Mouse (Mus musculus) forebrain, embryonic 12.5 days (tissue): ENCODE results near the gene Tmem104. TPM values are rescaled to one million over a fixed set of nuclear protein-coding genes. Genes with fewer than 3 reads are reported as not detected.

Source experiments
- ATAC-seq: fragments of 200-750 bp; cut with Nextera tagmentation; 2 replicates; pipeline ENCODE4 v1.8.0; 2017; ENCODE audit warnings: moderate TSS enrichment; ENCODE audit not compliant: low FRiP score
- H3K27ac ChIP-seq: fragments of 300-500 bp; sonication (generic); 2 replicates; pipeline ENCODE4 v1.5.1; 2016; ENCODE audit warnings: mild to moderate bottlenecking
- H3K27me3 ChIP-seq: fragments of 300-500 bp; sonication (generic); 2 replicates; pipeline ENCODE4 v1.6.1; 2016; ENCODE audit warnings: mild to moderate bottlenecking
- H3K36me3 ChIP-seq: fragments of 300-500 bp; sonication (generic); replicated peaks from 2 replicates; pipeline ENCODE4 v1.6.1; 2016; ENCODE audit warnings: mild to moderate bottlenecking
- H3K4me1 ChIP-seq: fragments of 300-500 bp; sonication (generic); 2 replicates; pipeline ENCODE4 v1.6.1; 2016
- H3K4me2 ChIP-seq: fragments of 300-500 bp; sonication (generic); 2 replicates; pipeline ENCODE4 v1.6.1; 2016; ENCODE audit warnings: mild to moderate bottlenecking, moderate library complexity
- H3K4me3 ChIP-seq: fragments of 300-500 bp; sonication (generic); replicated peaks from 2 replicates; pipeline ENCODE4 v1.5.1; 2016; ENCODE audit warnings: mild to moderate bottlenecking
- H3K9ac ChIP-seq: fragments of 300-500 bp; sonication (generic); 2 replicates; pipeline ENCODE4 v1.6.1; 2016; ENCODE audit warnings: mild to moderate bottlenecking
- H3K9me3 ChIP-seq: fragments of 300-500 bp; sonication (generic); 2 replicates; pipeline ENCODE4 v1.6.1; 2016
- WGBS: fragments of 180-500 bp; shearing (Covaris S2); methylation state at CpG from one replicate; pipeline ENCODE4 v1.1.7; 2016; 5-methylcytosine and 5-hydroxymethylcytosine counted together
- polyA plus RNA-seq: library from polyadenylated mRNA; unstranded; fragments of >200 nt; fragmentation: Nextera tagmentation; extraction: Ambion mirVana; gene quantifications from 2 replicates; pipeline ENCODE4 v1.2.1, GENCODE M21; 2016

Tmem104 gene
- polyA plus RNA-seq, 1 experiment from 2014 or later = 7.9 TPM

GRCm38 (mm10) chr11:115272894-115273498, 85.7 kb downstream of the Tmem104 start:
- peaks cover 16% of the 10 kb centered on the region for H3K36me3 ChIP-seq
- H3K4me3 ChIP-seq = no peak overlapping the region
- no peak for ATAC-seq
- H3K4me1 ChIP-seq = peaks cover 24% of the 10 kb centered on the region
- H3K9me3 ChIP-seq = no peaks in the 10 kb centered on the region
- peaks cover 20% of the 10 kb centered on the region for H3K27me3 ChIP-seq
- H3K4me2 ChIP-seq = no peak overlapping the region
- no peak overlapping the region for H3K9ac ChIP-seq
- H3K27ac ChIP-seq = no peak overlapping the region
- WGBS = 79% methylated on average over 10 of the region's 10 CpGs

GRCm38 (mm10) chr11:115273735-115274134, 86.4 kb downstream of the Tmem104 start:
- WGBS = 80% methylated on average over 7 of the region's 7 CpGs
- peaks cover 12% of the 10 kb centered on the region for H3K27me3 ChIP-seq
- H3K4me1 ChIP-seq = peaks cover 26% of the 10 kb centered on the region
- no peaks in the 10 kb centered on the region for H3K9me3 ChIP-seq
- no peak for ATAC-seq
- peaks cover 10% of the 10 kb centered on the region for H3K36me3 ChIP-seq
- no peak overlapping the region for H3K9ac ChIP-seq
- H3K4me3 ChIP-seq = no peak overlapping the region
- H3K4me2 ChIP-seq = no peak overlapping the region
- H3K27ac ChIP-seq = no peak overlapping the region

GRCm38 (mm10) chr11:115274178-115274577, 86.9 kb downstream of the Tmem104 start:
- WGBS = 88% methylated on average over 7 of the region's 7 CpGs
- Histone ChIP-seq H3K4me3 (no peak overlapping the region), H3K9me3 (no peaks in the 10 kb centered on the region), H3K27me3 (peaks cover 8% of the 10 kb centered on the region), H3K27ac (no peak overlapping the region), H3K4me2 (no peak overlapping the region), H3K36me3 (peaks cover 6% of the 10 kb centered on the region), H3K4me1 (peaks cover 26% of the 10 kb centered on the region), H3K9ac (no peak overlapping the region; the same call in 1 of the 2 replicates)
- ATAC-seq = no peak

- no peaks in the 10 kb centered on the region for H3K36me3 ChIP-seq
- WGBS = 89% methylated on average over 6 of the region's 6 CpGs
- H3K9ac ChIP-seq = no peak overlapping the region; the same call in 1 of the 2 replicates
- H3K27me3 ChIP-seq = peaks cover 2% of the 10 kb centered on the region; the same call in 1 of the 2 replicates
- H3K4me1 ChIP-seq = peaks cover 26% of the 10 kb centered on the region
- ATAC-seq = no peak
- no peak overlapping the region for H3K4me3 ChIP-seq
- H3K4me2 ChIP-seq = no peak overlapping the region
- no peaks in the 10 kb centered on the region for H3K9me3 ChIP-seq
- H3K27ac ChIP-seq = no peak overlapping the region
Measured at GRCm38 (mm10) chr11:115274771-115275170, 87.5 kb downstream of the Tmem104 start.

GRCm38 (mm10) chr11:115275509-115275908, 88.2 kb downstream of the Tmem104 start:
- H3K4me2 ChIP-seq = peak overlapping the region; percentile 84
- H3K9ac ChIP-seq = peak overlapping the region; percentile 77; the same call in 1 of the 2 replicates
- H3K9me3 ChIP-seq = no peaks in the 10 kb centered on the region
- H3K4me1 ChIP-seq = peaks cover 22% of the 10 kb centered on the region
- H3K27me3 ChIP-seq = no peaks in the 10 kb centered on the region
- ATAC-seq = no peak
- no peaks in the 10 kb centered on the region for H3K36me3 ChIP-seq
- H3K4me3 ChIP-seq = no peak overlapping the region
- H3K27ac ChIP-seq = no peak overlapping the region
- 92% methylated on average over 6 of the region's 6 CpGs for WGBS

- no peak for ATAC-seq
Measured at GRCm38 (mm10) chr11:115275954-115276353, 88.7 kb downstream of the Tmem104 start.

GRCm38 (mm10) chr11:115276780-115277603, 89.7 kb downstream of the Tmem104 start, which contains the start of gene Fdxr:
Fdxr (minus strand) TSS chr11:115277050.
- H3K36me3 ChIP-seq = no peaks in the 10 kb centered on the region
- H3K9ac ChIP-seq = peak within 1 kb of the TSS; percentile 77
- H3K4me2 ChIP-seq = peak within 1 kb of the TSS; percentile 84
- peak within 1 kb of the TSS; percentile 90 for H3K27ac ChIP-seq
- WGBS = under 1% methylated on average over 42 of the region's 42 CpGs
- peak within 1 kb of the TSS; percentile 51 for H3K4me3 ChIP-seq
- no peaks in the 10 kb centered on the region for H3K27me3 ChIP-seq
- peak; percentile 96 for ATAC-seq
- no peaks in the 10 kb centered on the region for H3K9me3 ChIP-seq
- peaks cover 22% of the 10 kb centered on the region for H3K4me1 ChIP-seq

More at GRCm38 (mm10) chr11:115275954-115276353, 88.7 kb downstream of the Tmem104 start:
- peak overlapping the region; percentile 51 for H3K4me3 ChIP-seq
- H3K9me3 ChIP-seq = no peaks in the 10 kb centered on the region
- H3K36me3 ChIP-seq = no peaks in the 10 kb centered on the region
- peaks cover 22% of the 10 kb centered on the region for H3K4me1 ChIP-seq
- 68% methylated on average over 3 of the region's 3 CpGs for WGBS
- H3K4me2 ChIP-seq = peak overlapping the region; percentile 84
- H3K9ac ChIP-seq = peak overlapping the region; percentile 77
- no peaks in the 10 kb centered on the region for H3K27me3 ChIP-seq
- H3K27ac ChIP-seq = no peak overlapping the region

GRCm38 (mm10) chr11:115277604-115277975, 90.3 kb downstream of the Tmem104 start:
- Histone ChIP-seq H3K27me3 (no peaks in the 10 kb centered on the region), H3K36me3 (no peaks in the 10 kb centered on the region), H3K9ac (peak overlapping the region; percentile 54; the same call in 1 of the 2 replicates), H3K4me3 (peak overlapping the region; percentile 51), H3K9me3 (no peaks in the 10 kb centered on the region), H3K4me2 (peak overlapping the region; percentile 73), H3K4me1 (peaks cover 22% of the 10 kb centered on the region), H3K27ac (peak overlapping the region; percentile 90; the same call in 1 of the 2 replicates)
- 26% methylated on average over 7 of the region's 7 CpGs for WGBS
- ATAC-seq = no peak

GRCm38 (mm10) chr11:115278176-115278575, 90.9 kb downstream of the Tmem104 start:
- Histone ChIP-seq H3K4me2 (peak overlapping the region; percentile 73), H3K9me3 (no peaks in the 10 kb centered on the region), H3K27ac (no peak overlapping the region), H3K36me3 (no peaks in the 10 kb centered on the region), H3K4me1 (peaks cover 22% of the 10 kb centered on the region), H3K9ac (no peak overlapping the region), H3K4me3 (peak overlapping the region; percentile 51; the same call in 1 of the 2 replicates), H3K27me3 (no peaks in the 10 kb centered on the region)
- no peak for ATAC-seq
- WGBS = 80% methylated on average over 6 of the region's 6 CpGs

- Histone ChIP-seq H3K4me2 (no peak overlapping the region), H3K27ac (no peak overlapping the region), H3K27me3 (no peaks in the 10 kb centered on the region), H3K9ac (no peak overlapping the region), H3K4me3 (no peak overlapping the region), H3K36me3 (no peaks in the 10 kb centered on the region), H3K4me1 (peaks cover 22% of the 10 kb centered on the region), H3K9me3 (no peaks in the 10 kb centered on the region)
- ATAC-seq = no peak
- 74% methylated on average over 1 of the region's 1 CpGs for WGBS
Measured at GRCm38 (mm10) chr11:115279726-115280125, 92.4 kb downstream of the Tmem104 start.

GRCm38 (mm10) chr11:115282295-115282694, 95.0 kb downstream of the Tmem104 start:
- no peak overlapping the region for H3K27ac ChIP-seq
- WGBS = 79% methylated on average over 8 of the region's 8 CpGs

GRCm38 (mm10) chr11:115282723-115283485, 95.6 kb downstream of the Tmem104 start:
- no peak for ATAC-seq
- H3K27me3 ChIP-seq = no peaks in the 10 kb centered on the region

More at GRCm38 (mm10) chr11:115282295-115282694, 95.0 kb downstream of the Tmem104 start:
- Histone ChIP-seq H3K27me3 (no peaks in the 10 kb centered on the region), H3K4me3 (no peak overlapping the region), H3K9me3 (no peaks in the 10 kb centered on the region), H3K9ac (no peak overlapping the region), H3K4me1 (peaks cover 12% of the 10 kb centered on the region), H3K4me2 (no peak overlapping the region), H3K36me3 (no peaks in the 10 kb centered on the region)
- ATAC-seq = no peak

More at GRCm38 (mm10) chr11:115282723-115283485, 95.6 kb downstream of the Tmem104 start:
- peaks cover 8% of the 10 kb centered on the region for H3K4me1 ChIP-seq
- no peak overlapping the region for H3K9ac ChIP-seq
- no peaks in the 10 kb centered on the region for H3K36me3 ChIP-seq
- no peaks in the 10 kb centered on the region for H3K9me3 ChIP-seq
- H3K4me3 ChIP-seq = no peak overlapping the region
- no peak overlapping the region for H3K4me2 ChIP-seq
- no peak overlapping the region for H3K27ac ChIP-seq
- 85% methylated on average over 8 of the region's 8 CpGs for WGBS
